Mouse (Mus musculus) G1E (cell line): ENCODE data around the gene Hrk. TPM values are rescaled to one million over a fixed set of nuclear protein-coding genes. Genes with fewer than 3 reads are reported as not detected.

Experiments used
- ATAC-seq: 2 replicates; pipeline ENCODE4 v1.8.0; 2016; ENCODE audit warnings: mild to moderate bottlenecking; ENCODE audit not compliant: insufficient number of reproducible peaks, poor library complexity, low FRiP score, severe bottlenecking; ENCODE audit errors: extremely low read depth
- DNase-seq: peaks from one replicate; pipeline ENCODE4 v3.0.0; 2012; ENCODE audit warnings: low spot score
- H3K27me3 ChIP-seq: 2 replicates; pipeline ENCODE4 v1.6.1; 2012; ENCODE audit warnings: mild to moderate bottlenecking, low read length, inconsistent platforms; ENCODE audit not compliant: insufficient read depth
- H3K36me3 ChIP-seq: replicated peaks from 2 replicates; pipeline ENCODE3; 2012; ENCODE audit warnings: mild to moderate bottlenecking, inconsistent platforms
- H3K4me1 ChIP-seq: 2 replicates; pipeline ENCODE4 v1.6.1; 2012; ENCODE audit warnings: low read depth, low read length, inconsistent platforms, mixed read lengths; ENCODE audit not compliant: insufficient read depth
- H3K4me3 ChIP-seq: 2 replicates; pipeline ENCODE4 v1.5.1; 2012; ENCODE audit warnings: low read depth, mild to moderate bottlenecking, inconsistent platforms, low read length, moderate library complexity, mixed read lengths
- H3K9me3 ChIP-seq: replicated peaks from 2 replicates; pipeline ENCODE4 v1.6.1; 2012; ENCODE audit warnings: inconsistent platforms
- CTCF ChIP-seq: IDR thresholded peaks from 2 replicates; pipeline ENCODE4 v1.5.1; 2012; ENCODE audit warnings: low read depth, low read length, inconsistent platforms, mixed read lengths
- GATA1 ChIP-seq: IDR thresholded peaks from 2 replicates; pipeline ENCODE4 v1.6.1; 2012; ENCODE audit warnings: borderline replicate concordance, low read length, inconsistent platforms, mixed read lengths
- GATA2 ChIP-seq: IDR thresholded peaks from 2 replicates; pipeline ENCODE4 v1.6.1; 2012; ENCODE audit warnings: low read depth, low read length, inconsistent platforms, borderline replicate concordance
- POLR2AphosphoS5 ChIP-seq: IDR thresholded peaks from 2 replicates; pipeline ENCODE4 v1.6.1; 2012; ENCODE audit warnings: low read depth, low read length, inconsistent platforms; ENCODE audit not compliant: insufficient replicate concordance
- TAL1 ChIP-seq: conservative IDR thresholded peaks from 2 replicates; pipeline ENCODE4 v1.6.1; 2012; ENCODE audit warnings: low read depth, low read length, inconsistent platforms, mixed read lengths
- polyA plus RNA-seq: library from polyadenylated mRNA; stranded (reverse); fragments of >175 nt; gene quantifications from 2 replicates; pipeline ENCODE4 v1.2.3, GENCODE M21; 2012
- total RNA-seq, 2 experiments: library from RNA; stranded (forward) in 1 of 2; stranded (reverse) in 1 of 2; fragments of 200-1000 nt in 1 of 2; fragments of >200 nt in 1 of 2; fragmentation: Nextera tagmentation in 1 of 2; gene quantifications; 2 replicates each; pipeline ENCODE4 v1.2.3; 2014 to 2017

Hrk gene
- total and polyA plus RNA-seq, 3 experiments = 0.11 TPM; not detected in 2

GRCm38 (mm10) chr5:118197421-118197820, 33.0 kb downstream of the Hrk start:
- H3K9me3 ChIP-seq = no peaks in the 10 kb centered on the region
- TF ChIP-seq POLR2AphosphoS5 = no peak
- no peak for TF ChIP-seq TAL1
- TF ChIP-seq GATA1 = no peak
- TF ChIP-seq CTCF = no peak
- TF ChIP-seq GATA2 = no peak
- H3K4me3 ChIP-seq = no peak overlapping the region
- H3K36me3 ChIP-seq = no peaks in the 10 kb centered on the region
- H3K27me3 ChIP-seq = no peaks in the 10 kb centered on the region; the same call in 1 of the 2 replicates
- DNase-seq = no peak
- H3K4me1 ChIP-seq = no peaks in the 10 kb centered on the region
- no peak for ATAC-seq

DNA sequence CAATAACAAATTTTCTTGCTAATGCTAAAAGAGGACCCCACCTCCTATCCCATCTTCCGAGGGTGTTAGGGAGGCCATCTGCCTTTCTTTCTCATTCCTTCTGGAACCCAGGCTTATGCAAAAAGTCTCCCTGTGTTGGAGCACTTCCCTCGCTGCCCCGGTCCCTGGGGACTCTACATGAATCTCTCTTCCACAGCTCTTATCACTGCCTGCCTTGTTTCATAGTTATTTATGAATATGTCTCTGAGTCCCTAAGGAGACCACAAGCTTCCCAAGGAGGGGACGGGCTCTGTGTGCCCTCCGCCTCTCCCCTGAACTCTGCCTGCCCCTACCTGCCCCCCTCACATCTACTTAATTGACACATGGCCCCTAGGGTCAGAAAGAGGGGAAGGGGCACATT, 35.2 kb downstream of the Hrk start:
- TF ChIP-seq GATA2 = no peak
- TF ChIP-seq POLR2AphosphoS5 = no peak
- TF ChIP-seq GATA1 = no peak
- TF ChIP-seq CTCF = no peak
- TF ChIP-seq TAL1 = no peak
- H3K4me1 ChIP-seq = no peaks in the 10 kb centered on the region
- no peak overlapping the region for H3K4me3 ChIP-seq
- H3K27me3 ChIP-seq = no peaks in the 10 kb centered on the region; the same call in 1 of the 2 replicates
- ATAC-seq = no peak
- DNase-seq = no peak
- no peaks in the 10 kb centered on the region for H3K36me3 ChIP-seq
- H3K9me3 ChIP-seq = no peaks in the 10 kb centered on the region

- DNase-seq (no peak), ATAC-seq (no peak)
- H3K4me3 ChIP-seq = no peak overlapping the region
- H3K36me3 ChIP-seq = no peaks in the 10 kb centered on the region
- H3K4me1 ChIP-seq = no peaks in the 10 kb centered on the region
- no peaks in the 10 kb centered on the region; the same call in 1 of the 2 replicates for H3K27me3 ChIP-seq
- TF ChIP-seq CTCF (no peak), POLR2AphosphoS5 (no peak), GATA2 (no peak), GATA1 (no peak), TAL1 (no peak)
- H3K9me3 ChIP-seq = no peaks in the 10 kb centered on the region
Measured at GRCm38 (mm10) chr5:118204675-118205440, 40.4 kb downstream of the Hrk start.

GRCm38 (mm10) chr5:118205852-118206251, 41.4 kb downstream of the Hrk start:
- Histone ChIP-seq H3K36me3 (no peaks in the 10 kb centered on the region), H3K27me3 (no peaks in the 10 kb centered on the region; the same call in 1 of the 2 replicates), H3K4me1 (no peaks in the 10 kb centered on the region), H3K9me3 (no peaks in the 10 kb centered on the region), H3K4me3 (no peak overlapping the region)
- ATAC-seq = no peak
- TF ChIP-seq POLR2AphosphoS5 (no peak), TAL1 (no peak), GATA2 (no peak), CTCF (no peak), GATA1 (no peak)
- no peak for DNase-seq

DNA sequence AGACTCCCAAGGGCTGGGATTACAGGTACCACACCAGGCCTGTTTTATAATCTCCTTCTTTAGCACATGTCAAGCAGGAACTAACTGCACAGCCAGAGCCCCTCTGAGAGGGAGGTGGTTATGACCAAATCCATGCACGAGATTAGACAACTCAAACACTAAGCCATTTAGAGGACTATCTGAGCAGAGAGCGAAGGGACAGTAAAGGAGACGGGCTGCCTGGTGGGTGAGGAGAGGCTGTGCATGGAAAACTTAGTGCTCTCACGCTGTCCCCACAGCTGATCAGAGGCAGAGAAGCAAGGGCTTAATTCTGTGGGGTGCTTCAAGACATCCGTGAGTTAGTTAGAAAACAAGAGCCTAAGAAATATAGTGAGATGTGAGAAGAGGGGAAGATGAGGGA, 49.6 kb downstream of the Hrk start:
- Histone ChIP-seq H3K9me3 (no peaks in the 10 kb centered on the region), H3K36me3 (no peaks in the 10 kb centered on the region), H3K4me1 (no peaks in the 10 kb centered on the region), H3K27me3 (peaks cover 3% of the 10 kb centered on the region; the same call in 1 of the 2 replicates), H3K4me3 (no peak overlapping the region)
- TF ChIP-seq CTCF (no peak), POLR2AphosphoS5 (no peak), TAL1 (no peak), GATA2 (no peak), GATA1 (no peak)
- DNase-seq = no peak
- no peak for ATAC-seq

DNA sequence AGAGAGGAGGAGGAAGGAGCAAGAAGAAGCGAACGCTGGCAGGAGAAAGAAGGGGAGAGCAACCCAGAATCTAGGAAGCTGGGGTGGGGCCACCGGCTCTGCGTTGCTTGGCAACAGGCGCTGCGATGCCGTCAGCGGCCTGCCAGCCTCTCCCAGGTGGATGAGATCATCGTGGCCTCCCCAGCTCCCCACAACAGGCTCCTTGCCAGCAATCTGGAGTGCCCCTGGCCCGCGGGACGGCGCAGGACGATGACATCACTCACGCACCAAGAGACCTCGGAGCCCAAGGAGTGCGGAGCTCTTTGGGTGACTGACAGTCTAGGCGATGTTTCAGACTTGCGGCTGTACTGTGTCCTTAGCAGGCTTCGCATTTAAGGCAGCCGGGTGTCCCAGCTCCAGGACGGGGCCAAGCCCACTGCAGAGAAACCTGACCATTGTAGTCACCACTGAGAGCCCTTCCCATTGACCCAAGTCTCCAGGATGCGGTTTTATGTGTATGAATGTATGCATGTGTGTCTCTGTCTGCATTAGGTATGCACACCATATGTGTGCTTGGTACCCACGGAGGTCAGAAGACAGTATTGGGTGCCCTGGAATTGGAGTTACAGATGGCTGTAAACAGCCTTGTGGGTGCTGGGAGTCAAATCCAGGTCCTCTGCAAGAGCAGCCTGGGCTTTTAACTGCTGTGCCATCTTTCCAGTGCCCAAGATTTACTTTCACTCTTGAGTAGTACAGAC, 50.1 kb downstream of the Hrk start:
- no peak for DNase-seq
- TF ChIP-seq CTCF (no peak), GATA2 (no peak), TAL1 (no peak), POLR2AphosphoS5 (no peak), GATA1 (no peak)
- no peaks in the 10 kb centered on the region for H3K36me3 ChIP-seq
- H3K27me3 ChIP-seq = peaks cover 3% of the 10 kb centered on the region; the same call in 1 of the 2 replicates
- ATAC-seq = no peak
- H3K4me1 ChIP-seq = no peaks in the 10 kb centered on the region
- no peaks in the 10 kb centered on the region for H3K9me3 ChIP-seq
- no peak overlapping the region for H3K4me3 ChIP-seq
